In the genomic region with DNA sequence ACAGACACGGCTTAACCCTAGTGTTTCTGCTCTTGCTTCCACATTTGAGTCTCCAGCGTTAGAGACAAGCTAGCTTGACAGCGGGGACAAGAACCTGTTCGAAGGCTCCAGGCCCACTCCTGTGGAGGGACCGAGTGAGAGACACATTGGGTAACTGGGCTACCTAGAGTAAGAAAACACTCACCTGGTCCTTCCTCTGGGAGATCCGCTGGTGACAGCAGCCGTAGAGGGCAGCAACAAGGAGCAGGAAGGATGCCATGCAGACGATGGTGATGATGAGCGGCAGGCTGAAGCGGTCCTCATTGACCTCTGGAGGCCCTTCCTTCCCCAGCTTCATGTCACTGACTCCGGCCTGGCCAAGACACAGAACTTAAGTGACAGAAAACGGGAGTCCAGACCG, we compare ENCODE assay signal across 18 mouse cellular contexts. TPM values are rescaled to one million over a fixed set of nuclear protein-coding genes. Genes with fewer than 3 reads are reported as not detected.
DNase-seq lines count a peak whose midpoint lies in the region; TF ChIP-seq lines count a peak whose summit lies in the region.
"Had no signal": no experiment of that assay in that cellular context is flagged by ENCODE, and none has a peak within 500 bp of the region (broad histone marks: within the 10 kb centered on the region; RNA-seq: fewer than 3 reads in every experiment).

No protein-coding gene starts in this region.

- intact Hi-C loops in gastrocnemius, adult 2 months (cut with DNase I) = no loop called here
- intact Hi-C loops in heart, postnatal 10 days (cut with DNase I) = no loop called here
- intact Hi-C loops in left cerebral cortex, adult 2 months (cut with DNase I) = no loop called here

- H3K4me3 ChIP-seq in gastrocnemius, adult 2 months = no peak overlapping the region
- H3K4me3 ChIP-seq in layer of hippocampus, adult 2 months = no peak overlapping the region
- no peak overlapping the region for H3K4me3 ChIP-seq in left cerebral cortex, adult 2 months

- no peak overlapping the region for H3K27ac ChIP-seq in gastrocnemius, adult 2 months
- peak overlapping the region; percentile 86 for H3K27ac ChIP-seq in layer of hippocampus, adult 2 months
- H3K27ac ChIP-seq in left cerebral cortex, adult 2 months = peak overlapping the region; percentile 96

- TF ChIP-seq CTCF in gastrocnemius, adult 2 months (IDR thresholded peaks at IDR 0.05) = no peak
- no peak for TF ChIP-seq CTCF in layer of hippocampus, adult 2 months (conservative IDR thresholded peaks at IDR 0.05)
- TF ChIP-seq CTCF in left cerebral cortex, adult 2 months (IDR thresholded peaks at IDR 0.05) = no peak

- DNase-seq in gastrocnemius, adult 2 months = peak; percentile 4
- no peak for DNase-seq in gastrocnemius, postnatal 4 days (ENCODE audit: low spot score in 2 of 2)
- peak; percentile 85 for DNase-seq in heart, adult 11 months
- no peak for DNase-seq in heart, postnatal 10 days
- DNase-seq in layer of hippocampus, adult 2 months (ENCODE audit: low spot score in 2 of 2) = no peak
- no peak for DNase-seq in layer of hippocampus, postnatal 10 days (ENCODE audit: low spot score in 2 of 2)
- no peak for DNase-seq in left cerebral cortex, adult 2 months (ENCODE audit: extremely low spot score in 1 of 2, low spot score in 2 of 2)
- no peak for DNase-seq in left cerebral cortex, adult 18-20 months (ENCODE audit: low spot score in 2 of 2)
- DNase-seq: adrenal gland, adult 2 months; adrenal gland, adult 8-10 months; adrenal gland, postnatal 10 days; adrenal gland, postnatal 14 days; adrenal gland, postnatal 25 days; adrenal gland, postnatal 36 days; B cell, adult 2 months; cerebellum, adult 11 months; cerebellum, adult 11-12 months had no signal

RNA-seq across cellular contexts. Expression of a gene that starts 39.7 kb away (rescaled TPM):
- 10 to 100 TPM; 22.0 to 31.9 TPM for total RNA-seq in gastrocnemius, adult 2 months (2021)
- total RNA-seq in gastrocnemius, postnatal 4 days (2021) = 10 to 100 TPM; 19.8 to 25.6 TPM
- total RNA-seq in heart, postnatal 10 days (2021) = 100 to 1,000 TPM; 106 to 113 TPM
- total RNA-seq in layer of hippocampus, adult 2 months (2021) = 10 to 100 TPM; 16.8 to 18.9 TPM
- 10 to 100 TPM; 19.2 to 21.1 TPM for total RNA-seq in layer of hippocampus, postnatal 10 days (2021)
- 10 to 100 TPM; 20.2 to 23.2 TPM for total RNA-seq in left cerebral cortex, adult 2 months (2021)
- total RNA-seq in left cerebral cortex, adult 18-20 months (2021) = 10 to 100 TPM; 20.3 to 22.7 TPM
- total RNA-seq: CH12.LX had no signal

Comparison
In these comparisons a context has a peak if more than half of its experiments do, and no peak if none do; other contexts are left out.
1. DNase-seq: peak in gastrocnemius, adult 2 months (single experiment) and heart, adult 11 months (single experiment); none in gastrocnemius, postnatal 4 days (0 of 2), heart, postnatal 10 days (0 of 2), layer of hippocampus, adult 2 months (0 of 2), layer of hippocampus, postnatal 10 days (0 of 2), left cerebral cortex, adult 2 months (0 of 2) and left cerebral cortex, adult 18-20 months (0 of 2).